Mouse (Mus musculus) MEL-GATA-1-ER (cell line): ENCODE data around the gene Slco2b1.

Source experiments
- DNase-seq: peaks from one replicate; pipeline ENCODE4 v3.0.0-alpha.2; 2012; ENCODE audit warnings: low read depth; ENCODE audit errors: extremely low read depth

Slco2b1 gene

GRCm38 (mm10) chr7:99693976-99694375, 17.2 kb downstream of the Slco2b1 start:
- no peak for DNase-seq

GRCm38 (mm10) chr7:99693387-99693786, 17.8 kb downstream of the Slco2b1 start:
- no peak for DNase-seq

- DNase-seq: no peak
Observed at GRCm38 (mm10) chr7:99692396-99692795, 18.7 kb downstream of the Slco2b1 start.

GRCm38 (mm10) chr7:99690819-99691218, 20.3 kb downstream of the Slco2b1 start:
- no peak for DNase-seq

GRCm38 (mm10) chr7:99684086-99684485, 27.1 kb downstream of the Slco2b1 start:
- no peak for DNase-seq

GRCm38 (mm10) chr7:99680771-99681170, 30.4 kb downstream of the Slco2b1 start:
- DNase-seq: no peak

- DNase-seq: no peak
Observed at GRCm38 (mm10) chr7:99674890-99675289, 36.2 kb downstream of the Slco2b1 start.

GRCm38 (mm10) chr7:99674209-99674608, 36.9 kb downstream of the Slco2b1 start:
- no peak for DNase-seq

- no peak for DNase-seq
Observed at GRCm38 (mm10) chr7:99673188-99673587, 38.0 kb downstream of the Slco2b1 start.

- no peak for DNase-seq
Observed at GRCm38 (mm10) chr7:99671544-99672435, 39.4 kb downstream of the Slco2b1 start.

GRCm38 (mm10) chr7:99670915-99671314, 40.2 kb downstream of the Slco2b1 start:
- no peak for DNase-seq

GRCm38 (mm10) chr7:99668802-99669201, 42.3 kb downstream of the Slco2b1 start:
- DNase-seq: no peak

GRCm38 (mm10) chr7:99667096-99667495, 44.0 kb downstream of the Slco2b1 start:
- no peak for DNase-seq

GRCm38 (mm10) chr7:99665731-99666452, 45.2 kb downstream of the Slco2b1 start:
- DNase-seq: no peak

GRCm38 (mm10) chr7:99664571-99665485, 46.3 kb downstream of the Slco2b1 start:
- no peak for DNase-seq

- DNase-seq: no peak
Observed at GRCm38 (mm10) chr7:99663507-99664220, 47.5 kb downstream of the Slco2b1 start.

- DNase-seq: no peak
Observed at GRCm38 (mm10) chr7:99662311-99662710, 48.8 kb downstream of the Slco2b1 start.

GRCm38 (mm10) chr7:99661571-99662230, 49.4 kb downstream of the Slco2b1 start:
- no peak for DNase-seq

- DNase-seq: no peak
Observed at GRCm38 (mm10) chr7:99661071-99661470, 50.1 kb downstream of the Slco2b1 start.

- DNase-seq: no peak
Observed at GRCm38 (mm10) chr7:99659379-99660029, 51.6 kb downstream of the Slco2b1 start.
